ENCODE assay signal across 9 mouse cellular contexts in the genomic region with DNA sequence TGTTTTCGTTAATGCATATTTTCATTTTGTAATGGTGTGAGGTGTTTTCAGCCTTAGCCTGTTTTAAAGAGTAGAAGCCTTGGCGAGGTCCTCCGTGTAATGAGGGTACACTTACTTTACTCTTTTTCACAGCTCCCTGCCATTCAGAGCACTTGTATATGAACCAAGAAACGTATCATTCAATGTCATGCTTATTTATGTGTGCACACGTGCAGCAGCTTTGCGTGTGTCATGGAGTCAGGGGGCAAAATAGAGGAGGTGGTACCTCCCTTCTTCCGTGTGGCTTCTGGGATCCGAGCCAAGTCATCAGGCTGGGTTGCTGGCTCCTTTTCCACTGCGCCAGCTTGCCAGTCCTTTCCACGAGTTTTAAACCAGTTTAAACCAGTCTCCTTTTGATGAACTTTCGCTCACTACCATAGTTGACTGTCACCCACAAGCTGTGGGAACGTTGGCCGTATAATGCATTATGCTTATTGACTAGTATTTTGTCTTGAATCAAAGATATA. TPM values are rescaled to one million over a fixed set of nuclear protein-coding genes. Genes with fewer than 3 reads are reported as not detected.
A peak's percentile ranks its signal among the peaks of the same experiment; 100 is the strongest.
DNase-seq lines count a peak whose midpoint lies in the region; ATAC-seq and TF ChIP-seq lines count a peak whose summit lies in the region.
"Not testable (repeated sequence)": the region's sequence is repeated elsewhere in the genome, so short reads cannot be mapped to it uniquely, and the experiment has no call there.
"Had no signal": no experiment of that assay in that cellular context is flagged by ENCODE, and none has a peak within 500 bp of the region (broad histone marks: within the 10 kb centered on the region; RNA-seq: fewer than 3 reads in every experiment).

No protein-coding gene starts in this region.

- peak; percentile 45 for DNase-seq in T-cell, adult 2 months (ENCODE audit: low spot score)
- DNase-seq in cerebellum, postnatal 10 days, result peak; percentile 96 to 98
- peak; percentile 7 for DNase-seq in gastrocnemius, postnatal 10 days
- DNase-seq in induced T-regulatory cell, adult 2 months (ENCODE audit: low read depth), result peak; percentile 48
- peak; percentile 7 to 25 for DNase-seq in layer of hippocampus, adult 8-10 months (ENCODE audit: low spot score in 2 of 2)
- DNase-seq in liver, postnatal 0 days, result not testable (repeated sequence)
- peak; percentile 32 to 45 for DNase-seq in right cerebral cortex, postnatal 10 days (ENCODE audit: low spot score in 2 of 2)
- peak; percentile 22 for DNase-seq in thymus, postnatal 4 days

- H3K36me3 ChIP-seq in liver, postnatal 0 days (replicated peaks; ENCODE audit: insufficient read depth, low read length), result not testable (repeated sequence)

- H3K27me3 ChIP-seq in liver, postnatal 0 days (ENCODE audit: insufficient read depth, low read length), result not testable (repeated sequence)

- H3K9ac ChIP-seq in liver, postnatal 0 days (replicated peaks), result not testable (repeated sequence)

- not testable (repeated sequence) for TF ChIP-seq EP300 in liver, postnatal 0 days (IDR thresholded peaks at IDR 0.05; ENCODE audit: low read depth)

- not testable (repeated sequence) for TF ChIP-seq CTCF in liver, postnatal 0 days (IDR thresholded peaks at IDR 0.05; ENCODE audit: low read depth)

- not testable (repeated sequence) for H3K27ac ChIP-seq in liver, postnatal 0 days (ENCODE audit: low read depth)

- ATAC-seq in liver, postnatal 0 days, result not testable (repeated sequence)

- 76% methylated on average over 13 of the region's 13 CpGs for WGBS in liver, postnatal 0 days (ENCODE audit: insufficient replicate concordance)

- not testable (repeated sequence) for H3K4me1 ChIP-seq in liver, postnatal 0 days (ENCODE audit: insufficient read depth)

- H3K4me2 ChIP-seq in liver, postnatal 0 days (ENCODE audit: low read depth, low read length), result peak overlapping the region; percentile 44; the same call in 1 of the 2 replicates

- peak overlapping the region; percentile 13; the same call in 1 of the 2 replicates for H3K4me3 ChIP-seq in liver, postnatal 0 days (ENCODE audit: low read depth, low read length)

- not testable (repeated sequence) for H3K9me3 ChIP-seq in liver, postnatal 0 days (ENCODE audit: low read length)

RNA-seq across cellular contexts. Expression of gene Sp100, which starts 2.0 kb away (rescaled TPM):
- total RNA-seq in gastrocnemius, postnatal 10 days (2021), result 1 to 10 TPM; 2.5 to 4.4 TPM
- total RNA-seq in layer of hippocampus, adult 8-10 months (2022), result 1 to 10 TPM; 3.4 to 7.1 (median 5.3) TPM
- polyA plus RNA-seq in liver, postnatal 0 days (2015; fragmentation: Nextera tagmentation; extraction: Ambion mirVana), result 12.7 and 13.0 TPM in 2 replicates
- polyA plus RNA-seq: C2C12 had no signal

RNA-seq across cellular contexts. Expression of gene Sp140, which starts 51.6 kb away (rescaled TPM):
- under 1 TPM; 0.87 to 0.90 TPM for total RNA-seq in gastrocnemius, postnatal 10 days (2021)
- total RNA-seq in layer of hippocampus, adult 8-10 months (2022), result 1 to 10 TPM in 3 of 4 experiments, under 1 TPM in 1; 0.26 to 4.3 (median 2.7) TPM
- polyA plus RNA-seq in liver, postnatal 0 days (2015; fragmentation: Nextera tagmentation; extraction: Ambion mirVana), result 6.9 and 7.8 TPM in 2 replicates

RNA-seq across cellular contexts. Expression of gene Sp110, which starts 53.2 kb away (rescaled TPM):
- total RNA-seq in gastrocnemius, postnatal 10 days (2021), result 1 to 10 TPM; 1.0 to 1.1 TPM
- total RNA-seq in layer of hippocampus, adult 8-10 months (2022), result 1 to 10 TPM in 3 of 4 experiments, under 1 TPM in 1; 0.52 to 5.6 (median 3.4) TPM
- polyA plus RNA-seq in liver, postnatal 0 days (2015; fragmentation: Nextera tagmentation; extraction: Ambion mirVana), result 7.9 and 8.6 TPM in 2 replicates
- polyA plus RNA-seq: C2C12 had no signal
